Mouse (Mus musculus): Measurements from ENCODE around the gene Sox18. TPM values are rescaled to one million over a fixed set of nuclear protein-coding genes. Genes with fewer than 3 reads are reported as not detected.

The Sox18 gene
- polyA plus RNA-seq, 2 experiments, result 37.8 to 49.8 TPM

DNA sequence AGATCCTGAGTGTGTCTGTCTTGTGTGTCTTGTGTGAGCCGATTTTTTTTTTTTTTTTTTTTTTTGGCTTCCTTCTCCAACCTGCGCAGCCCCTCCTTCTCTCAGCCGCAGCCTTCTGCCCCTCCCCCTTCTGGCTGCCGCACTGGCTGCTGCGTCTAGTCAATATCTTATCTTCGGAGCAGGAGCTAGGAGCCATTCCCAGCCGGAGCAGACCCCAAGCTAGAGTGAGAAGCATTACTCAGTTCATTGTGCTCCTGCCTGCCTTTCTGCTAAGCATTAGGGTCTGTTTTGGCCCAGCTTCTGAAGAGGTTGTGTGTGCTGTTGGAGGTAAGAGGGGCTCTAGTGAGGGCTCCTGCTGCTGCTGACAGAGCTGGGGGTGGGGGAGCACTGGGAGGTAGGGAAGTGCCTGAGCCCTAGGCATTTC is 43.5 kb upstream of the Sox18 start, which contains the start of gene Oprl1:
TSS of gene Oprl1 (plus strand) at position 114 of the 424 bp plus-strand sequence.
- no peaks in the 10 kb centered on the region for H3K9me3 ChIP-seq (ENCODE audit: control insufficient read depth, low read length)
- no peak for TF ChIP-seq POLR2A (IDR thresholded peaks at IDR 0.05; ENCODE audit: borderline replicate concordance, extremely low read depth, insufficient read depth, insufficient read length)
- DNase-seq (ENCODE audit: low spot score), result no peak
- peak within 1 kb of the TSS; percentile 31; the same call in 1 of the 2 replicates for H3K4me2 ChIP-seq (replicated peaks; ENCODE audit: low read depth, low read length, severe bottlenecking)
- H3K9ac ChIP-seq (ENCODE audit: low read depth, low read length, severe bottlenecking), result no peak within 1 kb of the TSS
- WGBS, result 3% methylated on average over 7 of the region's 7 CpGs
- no peak within 1 kb of the TSS for H3K4me3 ChIP-seq (replicated peaks; ENCODE audit: low read length)
- H3K36me3 ChIP-seq (ENCODE audit: control insufficient read depth, insufficient read depth, low read length), result no peaks in the 10 kb centered on the region
- H3K4me1 ChIP-seq (ENCODE audit: control insufficient read depth, insufficient read depth, low read length), result no peaks in the 10 kb centered on the region; the same call in 1 of the 2 replicates
- H3K27ac ChIP-seq (replicated peaks; ENCODE audit: low read depth, low read length), result no peak within 1 kb of the TSS
- H3K27me3 ChIP-seq (ENCODE audit: control insufficient read depth, insufficient read depth, low read length), result no peaks in the 10 kb centered on the region
- no peak for ATAC-seq (ENCODE audit: low FRiP score, low read depth)

DNA sequence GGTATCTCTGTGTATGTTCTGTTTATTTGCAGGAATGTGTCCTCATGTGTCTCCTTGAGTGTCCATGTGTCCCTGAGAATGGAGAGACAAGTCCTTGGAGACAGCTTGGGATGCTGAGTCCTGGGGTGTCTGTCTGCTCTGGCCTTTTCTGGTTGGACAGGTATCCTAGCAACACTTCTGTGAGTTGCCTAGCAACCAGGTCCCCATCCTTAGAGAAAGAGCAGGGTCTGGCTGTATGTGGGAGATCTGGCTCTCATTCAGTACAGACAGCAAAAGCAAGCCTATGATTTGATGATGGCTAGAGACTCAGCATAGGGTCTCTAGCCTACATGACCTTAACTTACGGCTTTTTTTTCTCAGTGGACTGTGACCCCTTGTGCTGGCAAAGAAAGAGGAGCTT is 42.3 kb upstream of the Sox18 start:
- no peak for TF ChIP-seq POLR2A (IDR thresholded peaks at IDR 0.05; ENCODE audit: borderline replicate concordance, extremely low read depth, insufficient read depth, insufficient read length)
- no peaks in the 10 kb centered on the region for H3K27me3 ChIP-seq (ENCODE audit: control insufficient read depth, insufficient read depth, low read length)
- H3K4me3 ChIP-seq (replicated peaks; ENCODE audit: low read length), result no peak overlapping the region
- ATAC-seq (ENCODE audit: low FRiP score, low read depth) (no peak), DNase-seq (ENCODE audit: low spot score) (no peak)
- no peaks in the 10 kb centered on the region for H3K36me3 ChIP-seq (ENCODE audit: control insufficient read depth, insufficient read depth, low read length)
- no peak overlapping the region for H3K9ac ChIP-seq (ENCODE audit: low read depth, low read length, severe bottlenecking)
- no peak overlapping the region for H3K27ac ChIP-seq (replicated peaks; ENCODE audit: low read depth, low read length)
- no peak overlapping the region for H3K4me2 ChIP-seq (replicated peaks; ENCODE audit: low read depth, low read length, severe bottlenecking)
- no peaks in the 10 kb centered on the region; the same call in 1 of the 2 replicates for H3K4me1 ChIP-seq (ENCODE audit: control insufficient read depth, insufficient read depth, low read length)
- H3K9me3 ChIP-seq (ENCODE audit: control insufficient read depth, low read length), result no peaks in the 10 kb centered on the region
- 87% methylated on average over 1 of the region's 1 CpGs for WGBS

DNA sequence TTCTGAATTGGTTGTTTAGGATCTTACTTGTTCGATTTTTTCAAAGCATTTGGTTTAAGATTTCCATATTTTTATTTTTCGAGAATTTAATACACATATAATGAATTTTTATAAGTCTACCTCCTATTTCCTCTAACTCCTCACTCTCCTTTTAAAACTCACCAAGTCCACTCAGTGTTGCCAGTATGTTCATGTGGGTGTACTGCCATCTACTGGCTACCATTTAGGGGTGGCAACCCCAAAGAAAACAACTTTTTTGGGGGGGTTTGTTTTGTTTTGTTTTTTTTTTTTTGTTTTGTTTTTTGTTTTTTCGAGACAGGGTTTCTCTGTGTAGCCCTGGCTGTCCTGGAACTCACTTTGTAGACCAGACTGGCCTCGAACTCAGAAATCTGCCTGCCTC is 35.2 kb upstream of the Sox18 start:
- Histone ChIP-seq H3K4me2 (replicated peaks; ENCODE audit: low read depth, low read length, severe bottlenecking) (no peak overlapping the region), H3K36me3 (ENCODE audit: control insufficient read depth, insufficient read depth, low read length) (no peaks in the 10 kb centered on the region), H3K4me3 (replicated peaks; ENCODE audit: low read length) (no peak overlapping the region), H3K4me1 (ENCODE audit: control insufficient read depth, insufficient read depth, low read length) (no peaks in the 10 kb centered on the region), H3K9me3 (ENCODE audit: control insufficient read depth, low read length) (no peaks in the 10 kb centered on the region), H3K27me3 (ENCODE audit: control insufficient read depth, insufficient read depth, low read length) (no peaks in the 10 kb centered on the region), H3K9ac (ENCODE audit: low read depth, low read length, severe bottlenecking) (no peak overlapping the region), H3K27ac (replicated peaks; ENCODE audit: low read depth, low read length) (no peak overlapping the region)
- ATAC-seq (ENCODE audit: low FRiP score, low read depth) (no peak), DNase-seq (ENCODE audit: low spot score) (no peak)
- TF ChIP-seq POLR2A (IDR thresholded peaks at IDR 0.05; ENCODE audit: borderline replicate concordance, extremely low read depth, insufficient read depth, insufficient read length), result no peak
- whole genome bisulfite sequencing, result 39% methylated on average over 4 of the region's 4 CpGs

DNA sequence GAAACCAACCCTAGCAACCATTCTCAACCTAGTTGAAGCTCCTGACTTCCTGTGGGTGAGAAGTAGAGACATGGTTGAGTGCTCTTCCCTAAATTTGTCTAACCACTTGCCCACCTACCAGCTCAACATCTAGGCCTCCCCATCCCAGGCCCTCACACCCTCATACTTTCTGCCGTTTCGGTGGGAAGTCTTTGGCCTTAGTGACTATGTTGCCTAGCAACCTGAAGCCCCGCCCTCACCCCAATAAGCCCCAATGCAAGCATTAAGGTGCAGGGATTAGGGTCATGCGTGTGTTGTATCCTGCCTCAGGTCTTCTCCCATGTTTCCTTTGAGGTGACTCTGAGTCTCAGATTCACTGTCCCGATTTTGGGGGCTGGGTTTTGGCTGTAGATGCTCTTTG is 26.8 kb upstream of the Sox18 start, which contains the start of gene Lkaaear1:
TSS of gene Lkaaear1 (minus strand) at position 202 of the 400 bp plus-strand sequence.
- no peak within 1 kb of the TSS for H3K4me3 ChIP-seq (replicated peaks; ENCODE audit: low read length)
- no peak within 1 kb of the TSS for H3K27ac ChIP-seq (replicated peaks; ENCODE audit: low read depth, low read length)
- WGBS, result 56% methylated on average over 5 of the region's 5 CpGs
- H3K4me1 ChIP-seq (ENCODE audit: control insufficient read depth, insufficient read depth, low read length), result 0 out of 2 replicates have a peak, but pooled peaks cover 3% of the 10 kb centered on the region
- no peaks in the 10 kb centered on the region for H3K27me3 ChIP-seq (ENCODE audit: control insufficient read depth, insufficient read depth, low read length)
- H3K9me3 ChIP-seq (ENCODE audit: control insufficient read depth, low read length), result no peaks in the 10 kb centered on the region
- H3K36me3 ChIP-seq (ENCODE audit: control insufficient read depth, insufficient read depth, low read length), result no peaks in the 10 kb centered on the region
- DNase-seq (ENCODE audit: low spot score) (no peak), ATAC-seq (ENCODE audit: low FRiP score, low read depth) (no peak)
- no peak for TF ChIP-seq POLR2A (IDR thresholded peaks at IDR 0.05; ENCODE audit: borderline replicate concordance, extremely low read depth, insufficient read depth, insufficient read length)
- no peak within 1 kb of the TSS for H3K4me2 ChIP-seq (replicated peaks; ENCODE audit: low read depth, low read length, severe bottlenecking)
- H3K9ac ChIP-seq (ENCODE audit: low read depth, low read length, severe bottlenecking), result no peak within 1 kb of the TSS

DNA sequence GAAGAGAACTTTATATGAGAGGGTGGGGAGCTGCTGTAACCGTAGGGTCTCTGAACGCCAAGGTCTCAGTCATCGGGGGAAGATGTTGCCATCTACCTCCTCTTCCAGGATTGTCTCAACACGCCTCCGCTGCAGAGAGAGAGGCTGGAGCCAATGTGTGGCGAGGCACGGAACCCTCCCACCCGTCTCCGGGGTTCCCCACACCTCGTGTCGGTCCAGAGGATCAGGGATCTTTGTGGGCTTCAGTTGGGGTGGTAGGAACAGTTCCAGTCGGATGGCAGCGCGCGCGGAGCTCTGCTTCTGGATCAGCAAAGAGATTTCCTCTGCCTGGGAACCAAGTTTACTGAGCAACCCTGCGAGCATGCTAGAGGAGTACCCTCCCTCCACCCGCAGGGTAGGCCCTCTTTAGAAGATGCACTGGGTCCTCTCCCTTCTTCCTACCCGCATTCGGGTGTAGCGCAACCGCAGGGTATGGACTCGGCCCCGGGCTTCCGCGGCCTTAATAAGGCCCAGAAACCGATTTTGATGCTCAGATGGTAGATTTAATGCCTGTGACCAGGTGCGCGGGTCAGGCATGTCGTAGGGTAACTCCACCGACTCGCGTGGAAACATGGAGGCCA is 25.5 kb upstream of the Sox18 start:
- Histone ChIP-seq H3K27me3 (ENCODE audit: control insufficient read depth, insufficient read depth, low read length) (no peaks in the 10 kb centered on the region), H3K27ac (replicated peaks; ENCODE audit: low read depth, low read length) (no peak overlapping the region), H3K4me2 (replicated peaks; ENCODE audit: low read depth, low read length, severe bottlenecking) (no peak overlapping the region), H3K36me3 (ENCODE audit: control insufficient read depth, insufficient read depth, low read length) (no peaks in the 10 kb centered on the region; the same call in 1 of the 2 replicates), H3K9me3 (ENCODE audit: control insufficient read depth, low read length) (no peaks in the 10 kb centered on the region), H3K9ac (ENCODE audit: low read depth, low read length, severe bottlenecking) (no peak overlapping the region), H3K4me1 (ENCODE audit: control insufficient read depth, insufficient read depth, low read length) (peaks cover 9% of the 10 kb centered on the region), H3K4me3 (replicated peaks; ENCODE audit: low read length) (no peak overlapping the region)
- TF ChIP-seq POLR2A (IDR thresholded peaks at IDR 0.05; ENCODE audit: borderline replicate concordance, extremely low read depth, insufficient read depth, insufficient read length), result no peak
- WGBS, result 67% methylated on average over 33 of the region's 33 CpGs
- ATAC-seq (ENCODE audit: low FRiP score, low read depth), result no peak
- no peak for DNase-seq (ENCODE audit: low spot score)
